Mouse (Mus musculus): ENCODE data around the gene Scyl2.

Scyl2 gene

DNA sequence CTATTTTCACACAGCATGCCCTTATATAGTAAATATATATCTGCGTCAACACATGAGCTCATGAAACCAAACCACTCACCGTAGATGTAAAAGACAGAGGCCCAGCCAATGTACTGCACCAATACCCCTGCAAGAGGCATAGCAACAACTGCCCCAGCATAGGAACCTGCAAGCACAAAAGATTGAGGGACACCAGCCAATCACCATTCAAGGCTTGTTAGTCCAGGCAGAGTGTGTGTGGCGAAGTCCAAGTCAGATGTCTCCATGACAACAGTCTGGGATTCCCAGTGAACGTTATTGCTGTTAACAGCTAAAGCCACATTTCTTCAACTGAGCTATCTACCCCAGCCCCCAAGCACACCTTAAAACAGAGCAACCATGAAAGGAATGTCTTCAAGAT lies 93.3 kb downstream of the Scyl2 start:
- no peak for DNase-seq

DNA sequence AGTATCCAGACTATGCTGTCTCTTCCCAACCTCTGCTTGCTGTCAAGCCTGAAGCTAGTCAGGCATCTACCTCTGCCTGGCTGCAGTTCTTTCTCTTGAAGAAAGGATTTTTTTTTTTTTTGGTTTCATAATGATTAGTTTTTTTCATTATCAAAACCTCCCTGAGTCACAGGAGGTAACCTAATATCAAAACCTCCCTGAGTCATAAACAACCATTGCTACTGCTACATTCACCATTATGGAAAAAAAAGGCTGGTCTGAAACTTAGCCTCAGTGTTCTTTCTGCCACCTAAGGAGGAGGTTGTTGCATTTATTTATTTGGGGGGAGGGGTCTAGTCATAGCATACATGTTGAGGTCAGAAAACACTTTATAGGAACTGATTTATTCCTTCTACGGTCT lies 96.2 kb downstream of the Scyl2 start:
- no peak for DNase-seq
